Comparison of ENCODE assay signal across 8 mouse cellular contexts in genomic region chr4:81669181-81669580, GRCm38 (mm10).
DNase-seq lines count a peak whose midpoint lies in the region; ATAC-seq lines count a peak whose summit lies in the region.

No protein-coding gene starts in this region.

- 7% methylated on average over 3 of the region's 3 CpGs for WGBS in kidney, embryonic 15.5 days

- peak; percentile 75 for ATAC-seq in kidney, embryonic 15.5 days (replicated peaks; ENCODE audit: low FRiP score)
- no peak for ATAC-seq in megakaryocyte-erythroid progenitor cell, adult 5-6 weeks (replicated peaks; ENCODE audit: low FRiP score, low TSS enrichment, poor library complexity, severe bottlenecking)
- ATAC-seq in frontal cortex, adult (ENCODE audit: low TSS enrichment), result no peak

- peaks cover 8% of the 10 kb centered on the region; the same call in 1 of the 2 replicates for H3K4me1 ChIP-seq in kidney, embryonic 15.5 days

- no peak overlapping the region for H3K4me2 ChIP-seq in kidney, embryonic 15.5 days

- H3K4me3 ChIP-seq in kidney, embryonic 15.5 days (replicated peaks), result no peak overlapping the region

- DNase-seq in kidney, adult 11 months, result no peak
- DNase-seq in NIH3T3 (ENCODE audit: low read depth), result peak; percentile 38
- DNase-seq in embryo, embryonic 9.5 days (ENCODE audit: extremely low spot score), result peak; percentile 35
- peak; percentile 79 for DNase-seq in kidney, postnatal 10 days
- no peak for DNase-seq in layer of hippocampus, adult 9-11 months

- H3K27ac ChIP-seq in kidney, embryonic 15.5 days, result no peak overlapping the region

- no peak overlapping the region for H3K9ac ChIP-seq in kidney, embryonic 15.5 days

- no peaks in the 10 kb centered on the region for H3K9me3 ChIP-seq in kidney, embryonic 15.5 days (replicated peaks)

- H3K36me3 ChIP-seq in kidney, embryonic 15.5 days, result no peaks in the 10 kb centered on the region

- H3K27me3 ChIP-seq in kidney, embryonic 15.5 days, result no peaks in the 10 kb centered on the region

Comparison
In these comparisons a context has a peak if more than half of its experiments do, and no peak if none do; other contexts are left out.
1. DNase-seq: peak in NIH3T3 (single experiment), embryo, embryonic 9.5 days (single experiment) and kidney, postnatal 10 days (single experiment); none in kidney, adult 11 months (single experiment) and layer of hippocampus, adult 9-11 months (single experiment).